Mouse (Mus musculus) left cerebral cortex, postnatal 25 days (tissue): ENCODE results near the gene Sec22a. TPM values are rescaled to one million over a fixed set of nuclear protein-coding genes. Genes with fewer than 3 reads are reported as not detected.

Experiments used
- DNase-seq, 2 experiments: peaks; one replicate each; pipeline ENCODE4 v3.0.0; 2022; ENCODE audit warnings: low spot score in 2 of 2, mixed read lengths in 1 of 2
- intact Hi-C: fragments of 180-260 bp; cut with DNase I; formaldehyde crosslinking; loops from one replicate; pipeline ENCODE4 v1.15.1; 2025
- total RNA-seq, 2 experiments: library from RNA; stranded (reverse); gene quantifications; 2 replicates each; pipeline ENCODE4 v1.2.3; 2021

Gene Sec22a
- total RNA-seq = 10 to 100 TPM; 15.7 to 15.8 TPM

- peak; percentile 95 to 96 for DNase-seq
- intact Hi-C loops = loop anchor here (2.0 kb wide), 1 partner anchor 173 kb away; no protein-coding TSS in a partner anchor
Observed at GRCm38 (mm10) chr16:35363150-35364062, at the start of gene Sec22a. Sec22a (minus strand) TSS chr16:35363918.

- DNase-seq = no peak
- intact Hi-C loops = no loop called here
Observed at GRCm38 (mm10) chr16:35406706-35407105, 43.0 kb upstream of the Sec22a start.

GRCm38 (mm10) chr16:35406166-35406565, 42.4 kb upstream of the Sec22a start:
- intact Hi-C loops = no loop called here
- no peak for DNase-seq

GRCm38 (mm10) chr16:35405348-35406080, 41.8 kb upstream of the Sec22a start:
- DNase-seq = peak in 1 of 2 experiments; percentile 35
- intact Hi-C loops = no loop called here

GRCm38 (mm10) chr16:35404864-35405263, 41.1 kb upstream of the Sec22a start:
- intact Hi-C loops = no loop called here
- no peak for DNase-seq

- intact Hi-C loops = no loop called here
- DNase-seq = no peak
Observed at GRCm38 (mm10) chr16:35403891-35404290, 40.2 kb upstream of the Sec22a start.

GRCm38 (mm10) chr16:35403356-35403755, 39.6 kb upstream of the Sec22a start:
- intact Hi-C loops = no loop called here

GRCm38 (mm10) chr16:35392813-35393212, 29.1 kb upstream of the Sec22a start:
- intact Hi-C loops = no loop called here
- no peak for DNase-seq

More at GRCm38 (mm10) chr16:35403356-35403755, 39.6 kb upstream of the Sec22a start:
- no peak for DNase-seq

GRCm38 (mm10) chr16:35385654-35386053, 21.9 kb upstream of the Sec22a start:
- intact Hi-C loops = no loop called here
- peak in 1 of 2 experiments; percentile 38 for DNase-seq

- intact Hi-C loops = no loop called here
Observed at GRCm38 (mm10) chr16:35380048-35380447, 16.3 kb upstream of the Sec22a start.

GRCm38 (mm10) chr16:35379344-35379743, 15.6 kb upstream of the Sec22a start:
- no peak for DNase-seq
- intact Hi-C loops = no loop called here

More at GRCm38 (mm10) chr16:35380048-35380447, 16.3 kb upstream of the Sec22a start:
- no peak for DNase-seq

- intact Hi-C loops = no loop called here
- no peak for DNase-seq
Observed at GRCm38 (mm10) chr16:35364063-35364428, 328 bp upstream of the Sec22a start.

- intact Hi-C loops = loop anchor here (2.0 kb wide), 1 partner anchor 175 kb away; no protein-coding TSS in a partner anchor
- DNase-seq = no peak
Observed at GRCm38 (mm10) chr16:35362221-35362620, 1.5 kb downstream of the Sec22a start.

GRCm38 (mm10) chr16:35360593-35360992, 3.1 kb downstream of the Sec22a start:
- peak; percentile 15 to 18 for DNase-seq

GRCm38 (mm10) chr16:35357449-35357848, 6.3 kb downstream of the Sec22a start:
- DNase-seq = no peak
- intact Hi-C loops = no loop called here

More at GRCm38 (mm10) chr16:35360593-35360992, 3.1 kb downstream of the Sec22a start:
- intact Hi-C loops = no loop called here

GRCm38 (mm10) chr16:35330451-35330850, 33.3 kb downstream of the Sec22a start:
- intact Hi-C loops = no loop called here
- DNase-seq = no peak

GRCm38 (mm10) chr16:35319773-35320172, 43.9 kb downstream of the Sec22a start:
- intact Hi-C loops = loop anchor here (5.0 to 10.0 kb wide), 5 partner anchors 218 to 625 kb away; no protein-coding TSS in a partner anchor
- DNase-seq = no peak

- intact Hi-C loops = loop anchor here (5.0 to 10.0 kb wide), 2 partner anchors 308 to 625 kb away; no protein-coding TSS in a partner anchor
- peak; percentile 38 to 58 for DNase-seq
Observed at GRCm38 (mm10) chr16:35319335-35319734, 44.4 kb downstream of the Sec22a start.

GRCm38 (mm10) chr16:35318397-35318796, 45.3 kb downstream of the Sec22a start:
- DNase-seq = no peak
- intact Hi-C loops = loop anchor here (5.0 to 10.0 kb wide), 2 partner anchors 309 to 626 kb away; no protein-coding TSS in a partner anchor

- DNase-seq = no peak
- intact Hi-C loops = loop anchor here (5.0 to 10.0 kb wide), 2 partner anchors 310 to 627 kb away; no protein-coding TSS in a partner anchor
Observed at GRCm38 (mm10) chr16:35317460-35317859, 46.3 kb downstream of the Sec22a start.
